Mouse (Mus musculus): ENCODE data around the gene Tmcc1.

DNA sequence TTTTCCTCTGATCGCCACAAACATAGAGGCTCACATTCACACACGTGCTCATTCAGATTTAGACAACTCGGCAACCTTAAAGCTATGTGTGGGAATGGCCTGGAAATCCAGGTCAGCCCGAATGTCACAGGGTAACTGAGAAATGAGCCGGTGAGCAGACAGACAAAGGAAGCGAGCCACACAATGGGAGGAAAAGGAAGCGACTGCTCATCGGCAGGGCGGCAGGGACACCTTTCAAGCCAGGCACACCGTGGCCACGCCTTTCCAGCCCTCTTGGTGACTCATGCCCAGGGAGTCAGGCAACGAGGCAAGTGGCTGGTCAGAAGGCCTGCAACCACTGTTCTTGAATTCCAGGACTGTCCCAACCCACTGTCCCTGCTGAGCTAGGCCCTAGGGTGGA lies 183.9 kb downstream of the Tmcc1 start:
- TF ChIP-seq CTCF (IDR thresholded peaks at IDR 0.05; ENCODE audit: control insufficient read depth, insufficient read depth, insufficient replicate concordance, low read depth, low read length) (no peak), POLR2A (IDR thresholded peaks at IDR 0.05; ENCODE audit: control insufficient read depth, low read depth, low read length) (no peak)

All from testis, adult 2 months (tissue).